Mouse (Mus musculus) heart, postnatal 0 days (tissue): ENCODE measurements around the gene Nlrc5. TPM values are rescaled to one million over a fixed set of nuclear protein-coding genes. Genes with fewer than 3 reads are reported as not detected.
"Not testable (repeated sequence)": the region's sequence is repeated elsewhere in the genome, so short reads cannot be mapped to it uniquely, and the experiment has no call there.

Experiments used
- ATAC-seq: fragments of 200-750 bp; cut with Nextera tagmentation; 2 replicates; pipeline ENCODE4 v1.8.0; 2017; ENCODE audit warnings: low read depth, moderate number of reproducible peaks, moderate library complexity; ENCODE audit not compliant: insufficient read depth
- DNase-seq: peaks from one replicate; pipeline ENCODE4 v3.0.0-alpha.2; 2016; ENCODE audit warnings: low spot score
- H3K27ac ChIP-seq: fragments of 300-500 bp; sonication (generic); 2 replicates; pipeline ENCODE4 v1.5.1; 2014; ENCODE audit warnings: low read depth, mild to moderate bottlenecking
- H3K27me3 ChIP-seq: fragments of 300-500 bp; sonication (generic); 2 replicates; pipeline ENCODE4 v1.6.1; 2014; ENCODE audit warnings: low read length, mixed read lengths; ENCODE audit not compliant: control insufficient read depth, insufficient read depth
- H3K36me3 ChIP-seq: fragments of 300-500 bp; sonication (generic); replicated peaks from 2 replicates; pipeline ENCODE4 v1.6.1; 2014; ENCODE audit warnings: low read length, mixed read lengths; ENCODE audit not compliant: control insufficient read depth, insufficient read depth
- H3K4me1 ChIP-seq: fragments of 300-500 bp; sonication (generic); 2 replicates; pipeline ENCODE4 v1.6.1; 2014; ENCODE audit warnings: antibody characterized with exemption; ENCODE audit not compliant: control insufficient read depth, insufficient read depth
- H3K4me2 ChIP-seq: fragments of 300-500 bp; sonication (generic); 2 replicates; pipeline ENCODE4 v1.6.1; 2014; ENCODE audit warnings: low read depth, mild to moderate bottlenecking, low read length, moderate library complexity
- H3K4me3 ChIP-seq: fragments of 300-500 bp; sonication (generic); 2 replicates; pipeline ENCODE4 v1.5.1; 2014; ENCODE audit warnings: low read depth, low read length
- H3K9ac ChIP-seq: fragments of 300-500 bp; sonication (generic); replicated peaks from 2 replicates; pipeline ENCODE4 v1.6.1; 2014; ENCODE audit warnings: low read depth, low read length, mixed read lengths
- H3K9me3 ChIP-seq: fragments of 300-500 bp; sonication (generic); replicated peaks from 2 replicates; pipeline ENCODE4 v1.6.1; 2016; ENCODE audit warnings: low read length; ENCODE audit not compliant: control insufficient read depth
- CTCF ChIP-seq: IDR thresholded peaks from 2 replicates; pipeline ENCODE4 v1.5.1; 2016; ENCODE audit warnings: antibody characterized with exemption, control low read depth, low read depth
- EP300 ChIP-seq: IDR thresholded peaks from 2 replicates; pipeline ENCODE4 v1.6.1; 2016; ENCODE audit warnings: antibody characterized with exemption, low read depth
- WGBS: fragments of 180-500 bp; shearing (Covaris S2); extraction: QIAGEN DNeasy Blood & Tissue Kit; methylation state at CpG from one replicate; pipeline ENCODE4 v1.1.7; 2014; 5-methylcytosine and 5-hydroxymethylcytosine counted together
- polyA plus RNA-seq: library from polyadenylated mRNA; unstranded; fragments of >200 nt; fragmentation: Nextera tagmentation; extraction: Ambion mirVana; gene quantifications from 2 replicates; pipeline ENCODE4 v1.2.1, GENCODE M21; 2015
- total RNA-seq: library from RNA; depleted of rRNA; stranded (reverse); fragments of >200 nt; gene quantifications from 2 replicates; pipeline ENCODE4 v1.2.3, GENCODE M21; 2014; ENCODE audit warnings: low replicate concordance

The Nlrc5 gene
- total and polyA plus RNA-seq, 2 experiments from 2014 or later = 0.11 to 3.1 TPM

- ATAC-seq (no peak), DNase-seq (no peak)
- Histone ChIP-seq H3K4me3 (no peak overlapping the region), H3K27ac (no peak overlapping the region), H3K4me1 (no peaks in the 10 kb centered on the region), H3K36me3 (no peaks in the 10 kb centered on the region), H3K27me3 (no peaks in the 10 kb centered on the region), H3K9ac (no peak overlapping the region), H3K4me2 (no peak overlapping the region), H3K9me3 (no peaks in the 10 kb centered on the region)
- 74% methylated on average over 3 of the region's 3 CpGs for WGBS
- no peak for TF ChIP-seq EP300
- TF ChIP-seq CTCF = no peak
Observed at GRCm38 (mm10) chr8:94443153-94443552, 9.0 kb downstream of the Nlrc5 start.

DNA sequence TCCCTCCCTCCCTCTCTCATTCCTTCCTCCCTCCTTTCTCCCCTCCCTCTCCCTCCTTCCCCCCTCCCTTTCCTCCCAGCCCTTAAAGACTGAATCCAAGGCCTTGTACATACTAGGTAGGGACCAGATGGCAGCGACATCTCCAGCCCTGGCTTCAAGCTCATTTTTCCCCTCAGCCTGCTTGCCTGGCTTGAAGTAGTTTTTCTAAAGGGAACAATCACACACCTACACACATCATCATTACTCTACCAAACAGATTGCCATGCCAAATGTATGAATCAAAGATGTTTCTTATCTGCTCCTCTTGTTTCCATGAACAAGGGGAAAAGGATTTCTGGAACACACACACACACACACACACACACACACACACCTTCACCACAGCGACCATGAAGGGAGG, 10.3 kb downstream of the Nlrc5 start:
- no peaks in the 10 kb centered on the region for H3K27me3 ChIP-seq
- H3K27ac ChIP-seq = no peak overlapping the region
- ATAC-seq (no peak), DNase-seq (no peak)
- TF ChIP-seq EP300 = no peak
- no peak for TF ChIP-seq CTCF
- H3K4me2 ChIP-seq = no peak overlapping the region
- H3K4me3 ChIP-seq = no peak overlapping the region
- H3K4me1 ChIP-seq = no peaks in the 10 kb centered on the region
- no peak overlapping the region for H3K9ac ChIP-seq
- WGBS = 59% methylated on average over 2 of the region's 2 CpGs
- no peaks in the 10 kb centered on the region for H3K36me3 ChIP-seq
- no peaks in the 10 kb centered on the region for H3K9me3 ChIP-seq

- Histone ChIP-seq H3K9me3 (no peaks in the 10 kb centered on the region), H3K27me3 (no peaks in the 10 kb centered on the region), H3K4me3 (no peak overlapping the region), H3K27ac (no peak overlapping the region), H3K4me2 (no peak overlapping the region), H3K4me1 (no peaks in the 10 kb centered on the region), H3K9ac (no peak overlapping the region), H3K36me3 (no peaks in the 10 kb centered on the region)
- DNase-seq = no peak
- ATAC-seq = no peak
- WGBS = 82% methylated on average over 3 of the region's 3 CpGs
- TF ChIP-seq CTCF = no peak
- TF ChIP-seq EP300 = no peak
Observed at GRCm38 (mm10) chr8:94447142-94447541, 13.0 kb downstream of the Nlrc5 start.

GRCm38 (mm10) chr8:94447583-94448324, 13.6 kb downstream of the Nlrc5 start:
- H3K27me3 ChIP-seq = no peaks in the 10 kb centered on the region
- H3K4me3 ChIP-seq = no peak overlapping the region
- TF ChIP-seq CTCF = no peak
- DNase-seq = no peak
- no peak for ATAC-seq
- H3K9me3 ChIP-seq = no peaks in the 10 kb centered on the region
- H3K27ac ChIP-seq = no peak overlapping the region
- no peaks in the 10 kb centered on the region for H3K36me3 ChIP-seq
- no peak overlapping the region for H3K4me2 ChIP-seq
- H3K9ac ChIP-seq = no peak overlapping the region
- WGBS = 75% methylated on average over 7 of the region's 7 CpGs
- no peaks in the 10 kb centered on the region for H3K4me1 ChIP-seq

DNA sequence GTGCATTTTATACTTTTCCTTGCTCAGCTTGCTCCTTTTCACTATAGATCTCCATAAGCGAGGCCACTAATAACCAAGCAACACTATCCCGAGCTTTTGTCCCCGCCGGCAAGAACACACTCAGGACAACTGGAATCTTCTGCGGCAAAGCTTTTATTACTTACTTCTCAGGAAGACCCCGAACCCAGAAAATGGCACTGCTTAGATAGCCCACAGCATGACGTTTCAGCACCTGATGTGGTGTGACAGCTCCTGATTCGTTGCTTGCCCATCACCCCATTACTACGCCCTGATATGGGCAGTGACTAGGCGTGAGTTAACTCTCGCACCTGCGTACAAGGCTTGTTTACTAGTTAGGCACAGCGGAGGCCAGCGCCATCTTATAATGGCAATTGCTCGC, 18.8 kb downstream of the Nlrc5 start:
- DNase-seq, H3K9ac ChIP-seq, H3K4me1 ChIP-seq, H3K27ac ChIP-seq, H3K4me3 ChIP-seq, H3K27me3 ChIP-seq, H3K4me2 ChIP-seq, ATAC-seq, H3K9me3 ChIP-seq, H3K36me3 ChIP-seq: not testable (repeated sequence)
- WGBS = 83% methylated on average over 15 of the region's 15 CpGs

DNA sequence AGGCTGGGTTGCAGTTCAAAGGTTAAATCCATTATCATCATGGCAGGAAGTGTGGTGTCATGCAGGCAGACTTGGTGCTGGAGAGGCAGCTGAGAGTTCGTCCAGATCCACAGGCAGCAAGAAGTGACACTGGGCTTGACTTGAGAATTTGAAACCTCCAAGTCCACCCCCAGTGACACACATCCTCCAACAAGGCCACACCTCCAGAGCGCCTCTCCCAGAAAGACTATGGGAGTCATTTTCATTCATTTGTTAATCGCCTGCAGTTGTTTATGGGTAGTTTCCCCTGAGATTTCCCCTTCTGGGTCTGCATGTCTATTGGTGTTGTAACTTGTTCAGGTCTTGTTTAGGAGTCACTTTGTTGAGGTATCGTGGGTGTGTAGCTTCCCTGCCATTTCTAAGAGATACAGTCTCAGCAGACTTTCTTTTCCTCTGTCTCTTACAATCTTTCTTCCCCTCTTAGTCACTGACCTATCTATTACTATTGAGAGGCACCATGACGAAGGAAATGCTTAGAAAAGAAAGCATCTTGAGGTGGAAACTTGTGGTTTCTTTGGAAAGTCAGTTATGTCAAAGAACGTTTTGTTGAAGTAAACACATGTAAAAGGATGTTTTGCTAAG, 19.8 kb downstream of the Nlrc5 start:
- Histone ChIP-seq H3K9ac (no peak overlapping the region), H3K27me3 (no peaks in the 10 kb centered on the region), H3K9me3 (no peaks in the 10 kb centered on the region), H3K4me3 (no peak overlapping the region), H3K4me2 (no peak overlapping the region), H3K27ac (no peak overlapping the region), H3K4me1 (no peaks in the 10 kb centered on the region), H3K36me3 (no peaks in the 10 kb centered on the region)
- 65% methylated on average over 6 of the region's 6 CpGs for WGBS
- TF ChIP-seq CTCF = no peak
- TF ChIP-seq EP300 = no peak
- no peak for ATAC-seq
- no peak for DNase-seq
